In genomic region chr15:26533997-26534700, GRCm38 (mm10) we compare ENCODE assay signal across 24 mouse cellular contexts.
DNase-seq lines count a peak whose midpoint lies in the region; ATAC-seq and TF ChIP-seq lines count a peak whose summit lies in the region.
"Had no signal": no experiment of that assay in that cellular context is flagged by ENCODE, and none has a peak within 500 bp of the region (broad histone marks: within the 10 kb centered on the region; RNA-seq: fewer than 3 reads in every experiment).

No protein-coding gene starts in this region.

- H3K27ac ChIP-seq in midbrain, embryonic 14.5 days (replicated peaks; ENCODE audit: low read depth, low read length), result no peak overlapping the region
- H3K27ac ChIP-seq in midbrain, embryonic 11.5 days (ENCODE audit: low read depth, low read length), result no peak overlapping the region
- H3K27ac ChIP-seq in forebrain, embryonic 15.5 days (replicated peaks), result no peak overlapping the region
- no peak overlapping the region for H3K27ac ChIP-seq in neural tube, embryonic 15.5 days (replicated peaks)
- H3K27ac ChIP-seq in left cerebral cortex, adult 2 months, result no peak overlapping the region
- H3K27ac ChIP-seq: embryonic facial prominence, embryonic 12.5 days; heart, embryonic 13.5 days; kidney, postnatal 0 days; liver, embryonic 14.5 days; lung, embryonic 15.5 days had no signal

- H3K9ac ChIP-seq in midbrain, embryonic 14.5 days (replicated peaks; ENCODE audit: low read length), result no peak overlapping the region
- H3K9ac ChIP-seq in midbrain, embryonic 11.5 days (ENCODE audit: low read length), result no peak overlapping the region
- H3K9ac ChIP-seq in forebrain, embryonic 15.5 days (replicated peaks), result no peak overlapping the region
- H3K9ac ChIP-seq in neural tube, embryonic 15.5 days (replicated peaks), result no peak overlapping the region
- H3K9ac ChIP-seq: embryonic facial prominence, embryonic 12.5 days; heart, embryonic 13.5 days; liver, embryonic 14.5 days; lung, embryonic 15.5 days had no signal

- 0 out of 2 replicates have a peak, but pooled peaks cover 3% of the 10 kb centered on the region for H3K4me1 ChIP-seq in midbrain, embryonic 14.5 days (ENCODE audit: control insufficient read depth, insufficient read depth, low read length)
- no peaks in the 10 kb centered on the region for H3K4me1 ChIP-seq in midbrain, embryonic 11.5 days (ENCODE audit: control insufficient read depth, insufficient read depth, low read length)
- H3K4me1 ChIP-seq in forebrain, embryonic 15.5 days, result peaks cover 8% of the 10 kb centered on the region
- peaks cover 5% of the 10 kb centered on the region; the same call in 1 of the 2 replicates for H3K4me1 ChIP-seq in neural tube, embryonic 15.5 days
- H3K4me1 ChIP-seq: embryonic facial prominence, embryonic 12.5 days; heart, embryonic 13.5 days; lung, embryonic 15.5 days had no signal

- ATAC-seq in midbrain, embryonic 14.5 days (ENCODE audit: low FRiP score, low TSS enrichment), result no peak
- no peak for ATAC-seq in midbrain, embryonic 11.5 days (ENCODE audit: low FRiP score)
- peak; percentile 86 for ATAC-seq in forebrain, embryonic 15.5 days (replicated peaks)
- ATAC-seq in neural tube, embryonic 15.5 days (ENCODE audit: low FRiP score), result peak; percentile 59; the same call in 1 of the 2 replicates
- no peak for ATAC-seq in erythroblast, adult 5-6 weeks (replicated peaks; ENCODE audit: low FRiP score, poor library complexity, severe bottlenecking)
- ATAC-seq: intestine, embryonic 16.5 days; Patski had no signal

- no peaks in the 10 kb centered on the region for H3K9me3 ChIP-seq in midbrain, embryonic 14.5 days (ENCODE audit: control insufficient read depth, low read length)
- H3K9me3 ChIP-seq in midbrain, embryonic 11.5 days (ENCODE audit: control insufficient read depth, low read length), result no peaks in the 10 kb centered on the region
- no peaks in the 10 kb centered on the region for H3K9me3 ChIP-seq in forebrain, embryonic 15.5 days
- no peaks in the 10 kb centered on the region for H3K9me3 ChIP-seq in neural tube, embryonic 15.5 days (replicated peaks)
- H3K9me3 ChIP-seq: embryonic facial prominence, embryonic 12.5 days; heart, embryonic 13.5 days; lung, embryonic 15.5 days had no signal

- 69% methylated on average over 3 of the region's 3 CpGs for WGBS in midbrain, embryonic 14.5 days
- WGBS in midbrain, embryonic 11.5 days, result 68% methylated on average over 3 of the region's 3 CpGs
- 14% methylated on average over 3 of the region's 3 CpGs for WGBS in forebrain, embryonic 15.5 days
- 41% methylated on average over 3 of the region's 3 CpGs for WGBS in neural tube, embryonic 15.5 days

- no peak overlapping the region for H3K4me3 ChIP-seq in midbrain, embryonic 14.5 days (replicated peaks; ENCODE audit: low read depth, low read length)
- H3K4me3 ChIP-seq in midbrain, embryonic 11.5 days (ENCODE audit: low read depth, low read length), result no peak overlapping the region
- no peak overlapping the region for H3K4me3 ChIP-seq in forebrain, embryonic 15.5 days
- no peak overlapping the region for H3K4me3 ChIP-seq in neural tube, embryonic 15.5 days (replicated peaks)
- H3K4me3 ChIP-seq in left cerebral cortex, adult 2 months, result no peak overlapping the region
- H3K4me3 ChIP-seq: embryonic facial prominence, embryonic 12.5 days; heart, embryonic 13.5 days; lung, embryonic 15.5 days had no signal

- intact Hi-C loops in left cerebral cortex, adult 2 months (cut with DNase I), result no loop called here

- no peaks in the 10 kb centered on the region for H3K27me3 ChIP-seq in midbrain, embryonic 14.5 days (ENCODE audit: control insufficient read depth, insufficient read depth, low read length)
- no peaks in the 10 kb centered on the region for H3K27me3 ChIP-seq in midbrain, embryonic 11.5 days (ENCODE audit: control insufficient read depth, insufficient read depth, low read length)
- peaks cover 5% of the 10 kb centered on the region; the same call in 1 of the 2 replicates for H3K27me3 ChIP-seq in forebrain, embryonic 15.5 days
- H3K27me3 ChIP-seq in neural tube, embryonic 15.5 days (replicated peaks), result no peaks in the 10 kb centered on the region
- H3K27me3 ChIP-seq: embryonic facial prominence, embryonic 12.5 days; heart, embryonic 13.5 days; lung, embryonic 15.5 days had no signal

- TF ChIP-seq CTCF in left cerebral cortex, adult 2 months (IDR thresholded peaks at IDR 0.05), result no peak

- peak; percentile 14 for DNase-seq in midbrain, embryonic 14.5 days
- no peak for DNase-seq in midbrain, embryonic 11.5 days (ENCODE audit: low spot score, missing footprints)
- peak; percentile 20 for DNase-seq in brain, embryonic 18.5 days (ENCODE audit: low read depth, low spot score)
- DNase-seq in left cerebral cortex, adult 2 months (ENCODE audit: extremely low spot score in 1 of 2, low spot score in 2 of 2), result no peak
- DNase-seq: adrenal gland, adult 8-10 months; cerebellum, adult 11 months; cerebellum, postnatal 36 days; gastrocnemius, postnatal 14 days; heart, adult 18-20 months; heart, postnatal 36 days; lung, postnatal 4 days; right cerebral cortex, postnatal 14 days; spleen, adult 18-20 months; thymus, postnatal 25 days had no signal

- H3K4me2 ChIP-seq in midbrain, embryonic 14.5 days (ENCODE audit: low read length), result no peak overlapping the region
- no peak overlapping the region for H3K4me2 ChIP-seq in midbrain, embryonic 11.5 days
- H3K4me2 ChIP-seq in forebrain, embryonic 15.5 days (replicated peaks), result no peak overlapping the region
- H3K4me2 ChIP-seq in neural tube, embryonic 15.5 days, result no peak overlapping the region
- H3K4me2 ChIP-seq: embryonic facial prominence, embryonic 12.5 days; heart, embryonic 13.5 days; lung, embryonic 15.5 days had no signal

- H3K36me3 ChIP-seq in midbrain, embryonic 14.5 days (ENCODE audit: control insufficient read depth, insufficient read depth, low read length), result no peaks in the 10 kb centered on the region
- H3K36me3 ChIP-seq in midbrain, embryonic 11.5 days (ENCODE audit: control insufficient read depth, insufficient read depth, low read length), result no peaks in the 10 kb centered on the region
- H3K36me3 ChIP-seq in forebrain, embryonic 15.5 days, result no peaks in the 10 kb centered on the region
- no peaks in the 10 kb centered on the region for H3K36me3 ChIP-seq in neural tube, embryonic 15.5 days
- H3K36me3 ChIP-seq: embryonic facial prominence, embryonic 12.5 days; heart, embryonic 13.5 days; lung, embryonic 15.5 days had no signal

Comparison
In these comparisons a context has a peak if more than half of its experiments do, and no peak if none do; other contexts are left out.
1. DNase-seq: peak in midbrain, embryonic 14.5 days (single experiment) and brain, embryonic 18.5 days (single experiment); none in midbrain, embryonic 11.5 days (single experiment) and left cerebral cortex, adult 2 months (0 of 2).
2. ATAC-seq: peak in forebrain, embryonic 15.5 days (single experiment) and neural tube, embryonic 15.5 days (single experiment); none in midbrain, embryonic 14.5 days (single experiment), midbrain, embryonic 11.5 days (single experiment) and erythroblast, adult 5-6 weeks (single experiment).